Mouse (Mus musculus) bone marrow, adult 2 months (tissue): ENCODE measurements around the gene Grb14.

Experiments
- CTCF ChIP-seq: fragments of 200-500 bp; IDR thresholded peaks from 2 replicates; pipeline ENCODE4 v1.5.1; 2011; ENCODE audit warnings: low read length, control low read depth; ENCODE audit not compliant: control insufficient read depth, insufficient read depth
- POLR2A ChIP-seq: fragments of 200-500 bp; IDR thresholded peaks from 2 replicates; pipeline ENCODE4 v1.6.1; 2011; ENCODE audit warnings: low read depth, mild to moderate bottlenecking, control low read depth, low read length, borderline replicate concordance; ENCODE audit not compliant: control insufficient read depth

DNA sequence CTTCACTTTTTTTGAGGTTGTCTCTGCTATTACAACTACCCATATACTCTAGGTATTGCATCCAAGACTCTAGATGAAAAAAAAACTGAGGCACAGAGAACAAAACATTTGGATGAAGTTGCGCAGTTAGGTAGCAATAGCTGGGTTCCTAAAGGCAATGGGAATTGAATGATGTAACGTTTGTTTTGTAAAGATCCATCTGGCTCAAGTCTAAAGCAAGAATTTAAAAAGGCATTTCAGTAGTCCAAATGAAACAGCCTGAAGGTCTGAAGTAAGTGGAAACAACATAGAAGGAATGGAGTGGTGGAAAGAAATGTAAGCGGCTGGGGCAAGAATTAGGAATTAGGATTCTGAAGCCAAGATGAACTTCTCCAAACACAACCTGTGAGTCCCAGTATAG, 26.0 kb upstream of the Grb14 start:
- TF ChIP-seq POLR2A (no peak), CTCF (no peak)
